Mouse (Mus musculus) testis, adult 2 months (tissue): ENCODE results near the gene Tomt.

Experiments used
- CTCF ChIP-seq: fragments of 200-500 bp; IDR thresholded peaks from 2 replicates; pipeline ENCODE4 v1.5.1; 2012; ENCODE audit warnings: low read depth, mild to moderate bottlenecking, inconsistent platforms, low read length, moderate library complexity; ENCODE audit not compliant: control insufficient read depth, insufficient read depth, insufficient replicate concordance
- POLR2A ChIP-seq: fragments of 200-500 bp; IDR thresholded peaks from 2 replicates; pipeline ENCODE4 v1.6.1; 2012; ENCODE audit warnings: low read depth, mild to moderate bottlenecking, inconsistent platforms, low read length, moderate library complexity; ENCODE audit not compliant: control insufficient read depth

DNA sequence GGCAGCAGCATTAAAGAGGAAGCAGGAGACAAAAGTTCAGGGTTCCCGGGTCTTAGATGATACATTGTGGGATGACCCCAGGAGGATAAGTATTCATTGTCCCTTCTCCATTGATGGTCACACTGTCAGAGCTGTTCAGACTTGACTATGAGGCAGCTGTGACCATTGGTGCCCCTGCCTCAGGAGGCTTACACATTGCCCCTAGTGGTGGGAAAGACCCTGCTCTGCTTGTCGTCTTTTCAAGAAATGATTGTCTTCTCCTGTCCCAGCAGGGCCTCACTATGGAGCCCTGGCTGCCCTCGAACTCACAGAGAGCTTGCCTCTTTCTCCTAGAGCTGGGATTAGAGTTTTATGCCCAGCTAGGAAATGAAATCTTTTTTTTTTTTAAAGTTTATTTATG is 5.8 kb upstream of the Tomt start:
- TF ChIP-seq CTCF (no peak), POLR2A (no peak)
